Mouse (Mus musculus) myocyte (in vitro differentiated cells): ENCODE data around the gene Aff1.

Source experiments
- CEBPB ChIP-seq: IDR thresholded peaks from 2 replicates; pipeline ENCODE4 v1.6.1; 2011; ENCODE audit warnings: mild to moderate bottlenecking, moderate library complexity; ENCODE audit not compliant: poor library complexity, insufficient read depth, severe bottlenecking
- MAX ChIP-seq: IDR thresholded peaks from one replicate; pipeline ENCODE4 v1.6.1; 2011; ENCODE audit warnings: low read depth, mild to moderate bottlenecking, control low read depth
- MYOD1 ChIP-seq, 3 experiments: IDR thresholded peaks; one replicate each; pipeline ENCODE4 v1.6.1; 2011; ENCODE audit warnings: control low read depth in 2 of 3, low read depth in 2 of 3, mild to moderate bottlenecking in 2 of 3, moderate library complexity in 1 of 3; ENCODE audit not compliant: insufficient read length in 2 of 3, control insufficient read depth in 1 of 3
- MYOG ChIP-seq, 3 experiments: IDR thresholded peaks; one replicate each; pipeline ENCODE4 v1.6.1; 2011; ENCODE audit warnings: control low read depth in 2 of 3, low read depth in 2 of 3, mild to moderate bottlenecking in 2 of 3; ENCODE audit not compliant: insufficient read length in 2 of 3, control insufficient read depth in 1 of 3, insufficient read depth in 1 of 3
- POLR2A ChIP-seq: IDR thresholded peaks from one replicate; pipeline ENCODE4 v1.6.1; 2011; ENCODE audit warnings: low read depth, mild to moderate bottlenecking, control low read depth, moderate library complexity; ENCODE audit not compliant: insufficient read length
- TCF12 ChIP-seq: IDR thresholded peaks from one replicate; pipeline ENCODE4 v1.6.1; 2011; ENCODE audit warnings: mild to moderate bottlenecking, control low read depth; ENCODE audit not compliant: poor library complexity, insufficient read depth, severe bottlenecking
- USF1 ChIP-seq: IDR thresholded peaks from one replicate; pipeline ENCODE4 v1.6.1; 2011; ENCODE audit warnings: low read depth, mild to moderate bottlenecking, control low read depth, moderate library complexity

DNA sequence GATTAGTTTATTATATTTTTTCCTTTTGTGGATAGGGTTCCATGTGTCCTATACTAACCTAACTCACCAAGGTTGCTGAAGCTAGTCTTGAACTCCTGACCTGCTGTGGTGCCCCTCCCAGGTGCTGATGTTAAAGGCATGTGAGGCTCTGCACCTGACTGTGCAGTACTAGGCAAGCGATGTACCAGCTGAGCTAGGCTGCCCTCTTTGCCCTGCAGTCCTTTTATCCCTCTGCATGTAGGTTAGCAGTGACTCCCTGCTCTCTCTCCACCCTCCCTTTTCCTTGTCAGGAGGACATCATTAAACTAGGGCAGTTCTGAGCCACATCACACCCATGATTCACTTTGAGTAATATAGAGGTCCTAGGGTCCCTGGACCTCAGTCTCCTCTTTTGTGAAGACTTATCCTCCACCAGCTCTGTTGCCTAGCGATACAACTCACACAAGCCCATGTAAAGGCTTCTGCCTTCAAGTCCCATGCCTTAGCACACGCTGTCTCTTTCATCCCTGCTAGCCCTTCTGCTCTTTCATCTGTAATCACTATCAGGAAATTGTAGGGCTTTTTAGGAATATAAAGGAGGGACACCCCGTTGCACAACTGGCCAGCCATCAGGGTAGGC is 35.7 kb downstream of the Aff1 start:
- no peak for TF ChIP-seq MYOG (IDR thresholded peaks at IDR 0.05; ENCODE audit: control insufficient read depth in 1 of 3, insufficient read depth in 1 of 3, insufficient read length in 2 of 3, low read depth in 2 of 3)
- no peak for TF ChIP-seq POLR2A
- no peak for TF ChIP-seq MAX
- no peak for TF ChIP-seq USF1
- no peak for TF ChIP-seq TCF12
- TF ChIP-seq CEBPB, result no peak
- no peak for TF ChIP-seq MYOD1 (IDR thresholded peaks at IDR 0.05; ENCODE audit: control insufficient read depth in 1 of 3, insufficient read length in 2 of 3, low read depth in 2 of 3)
